Mouse (Mus musculus) cerebellum, adult (tissue): Measurements from ENCODE around the gene Abracl.

Experiments
- ATAC-seq: cut with Nextera tagmentation; 2 replicates; pipeline ENCODE4 v1.9.2; 2017; ENCODE audit warnings: mild to moderate bottlenecking, moderate library complexity, mixed read lengths; ENCODE audit not compliant: insufficient number of reproducible peaks, low FRiP score, low TSS enrichment

Gene Abracl

GRCm38 (mm10) chr10:18022741-18023347 is at the start of gene Abracl:
Gene Abracl (minus strand): TSS chr10:18023288.
- peak; percentile 89 for ATAC-seq

DNA sequence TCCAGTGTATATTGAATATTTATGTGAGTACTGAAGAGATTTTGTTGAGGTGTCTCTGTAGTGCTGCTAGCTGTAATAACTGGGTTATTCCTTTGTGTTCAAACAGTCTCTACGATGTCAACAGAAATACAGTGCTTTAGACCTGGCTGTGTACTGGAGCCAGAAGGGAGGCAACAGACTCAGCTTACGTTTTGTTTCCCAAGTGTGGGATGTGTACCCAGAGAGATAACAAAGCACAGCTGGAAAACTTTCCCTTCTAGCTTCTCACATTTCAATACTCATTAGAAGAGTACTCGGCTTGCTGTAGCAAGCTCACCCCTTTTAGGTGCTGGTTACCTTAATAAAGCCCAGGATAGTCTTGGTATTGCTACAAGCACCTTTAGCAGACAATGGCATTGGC is 49.8 kb upstream of the Abracl start:
- no peak for ATAC-seq

- ATAC-seq: no peak
Measured at GRCm38 (mm10) chr10:18070616-18071015, 47.5 kb upstream of the Abracl start.

DNA sequence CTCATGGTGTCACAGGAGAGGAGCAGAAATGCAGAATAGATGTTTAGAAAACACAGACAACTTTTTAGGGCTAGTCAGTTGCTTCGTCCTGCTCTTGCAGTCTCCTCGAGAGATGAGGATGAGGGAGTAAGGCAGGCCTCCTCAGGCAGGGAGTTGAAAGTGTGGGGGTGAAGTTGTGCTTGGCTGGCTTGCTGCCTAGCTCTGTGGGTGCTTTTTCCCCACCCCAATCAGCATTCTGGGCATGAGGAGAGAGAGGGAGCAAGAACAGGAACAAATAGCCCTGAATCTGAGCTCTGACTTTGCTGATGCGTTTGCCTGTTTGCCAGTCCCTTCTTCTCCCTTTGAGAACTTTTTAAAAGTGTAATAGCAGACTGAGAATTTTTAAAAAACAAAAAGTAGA is 47.1 kb upstream of the Abracl start:
- ATAC-seq: 0 out of 2 replicates have a peak, but pooled peaks have one; percentile 37

DNA sequence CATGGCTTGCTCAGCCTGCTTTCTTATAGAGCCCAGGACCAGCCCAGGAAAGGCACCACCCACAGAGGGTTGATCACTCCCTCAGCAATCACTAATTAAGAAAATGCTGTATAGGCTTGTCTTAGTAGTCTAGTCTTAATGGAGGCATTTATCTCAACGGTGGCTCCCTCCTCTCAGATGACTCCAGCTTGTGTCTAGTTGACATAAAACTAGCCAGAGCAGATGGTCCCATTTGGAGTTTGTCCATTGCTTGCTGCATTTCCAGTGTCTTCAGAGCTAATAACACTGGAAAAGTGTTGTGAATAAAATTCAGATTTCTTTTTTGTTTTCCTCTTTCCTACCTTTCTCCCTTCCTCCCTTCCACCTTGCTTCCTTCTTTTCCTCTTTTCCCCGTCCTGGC is 46.5 kb upstream of the Abracl start:
- ATAC-seq: peak; percentile 71

DNA sequence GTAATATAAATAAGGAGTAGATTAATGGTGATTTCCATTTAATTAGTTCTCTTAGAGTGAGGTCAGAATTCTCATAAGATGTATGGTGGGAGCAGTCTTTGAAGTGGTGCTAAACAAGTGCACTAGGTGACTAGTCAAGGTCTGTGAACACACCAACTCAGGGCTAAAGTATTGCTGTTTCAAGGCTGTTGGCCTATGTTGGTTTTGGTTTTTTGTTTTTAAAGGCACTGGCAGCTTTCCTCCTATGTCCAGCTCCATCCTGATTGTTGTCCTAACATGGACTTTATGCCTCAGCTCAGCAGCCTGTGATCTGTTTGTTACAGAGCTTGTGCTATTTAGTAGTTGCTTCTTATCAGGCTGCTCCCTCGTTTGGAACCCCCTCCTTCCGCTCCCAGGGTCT is 45.8 kb upstream of the Abracl start:
- no peak for ATAC-seq

DNA sequence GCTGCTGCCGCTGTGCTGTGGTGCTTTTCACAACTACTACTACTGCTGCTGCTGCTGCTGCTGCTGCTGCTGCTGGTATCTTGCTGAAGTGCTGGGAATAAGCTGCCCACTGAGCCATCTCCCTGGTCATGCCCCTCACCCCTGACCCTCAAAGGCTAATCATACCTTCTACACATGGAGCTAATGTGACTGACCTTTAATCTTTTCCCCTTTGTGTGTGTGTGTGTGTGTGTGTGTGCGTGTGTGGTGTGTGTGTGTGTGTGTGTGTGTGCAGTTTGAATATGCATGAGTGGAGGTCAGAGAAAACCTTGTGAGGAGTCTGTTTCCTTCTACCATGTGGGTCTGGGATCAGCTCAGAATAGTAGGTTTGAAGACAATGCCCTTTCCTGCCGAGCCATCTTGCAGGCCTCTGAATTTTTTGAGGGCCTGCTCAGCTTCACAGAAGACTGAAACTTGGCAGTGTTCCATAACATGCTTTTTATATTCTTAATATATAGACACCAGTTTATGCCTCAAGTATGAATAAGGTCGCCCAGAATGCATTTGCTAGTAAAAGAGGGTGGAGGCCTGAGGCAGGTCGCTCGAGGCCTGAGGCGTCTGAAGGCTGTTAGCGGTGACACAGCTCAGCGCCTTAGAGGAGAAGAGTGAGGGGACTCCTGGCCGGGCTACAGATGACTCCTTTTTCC is 44.8 kb upstream of the Abracl start:
- ATAC-seq: no peak

DNA sequence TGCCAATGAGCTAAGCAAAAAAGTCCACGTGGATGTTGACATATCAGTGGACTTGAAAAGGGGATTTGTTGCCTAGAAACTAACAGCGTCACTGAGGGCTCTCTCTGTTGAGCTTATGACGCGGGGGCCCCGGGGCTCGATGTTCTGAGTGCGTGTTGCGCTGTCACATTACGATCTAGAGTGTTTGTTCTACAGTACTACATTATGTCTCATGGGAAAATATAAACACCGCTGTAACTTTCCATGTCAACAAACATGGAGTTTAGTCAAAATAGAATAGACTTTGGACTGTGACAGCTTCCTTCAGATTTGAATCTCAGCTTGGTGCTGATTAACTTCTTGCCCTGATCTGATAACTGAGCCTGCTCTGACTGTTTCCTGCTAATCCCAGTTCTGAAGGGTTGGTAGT is 42.9 kb upstream of the Abracl start:
- ATAC-seq: no peak

GRCm38 (mm10) chr10:18064606-18065228 is 41.6 kb upstream of the Abracl start:
- no peak for ATAC-seq

GRCm38 (mm10) chr10:18061533-18061932 is 38.4 kb upstream of the Abracl start:
- no peak for ATAC-seq

- ATAC-seq: no peak
Measured at GRCm38 (mm10) chr10:18060778-18061177, 37.7 kb upstream of the Abracl start.

DNA sequence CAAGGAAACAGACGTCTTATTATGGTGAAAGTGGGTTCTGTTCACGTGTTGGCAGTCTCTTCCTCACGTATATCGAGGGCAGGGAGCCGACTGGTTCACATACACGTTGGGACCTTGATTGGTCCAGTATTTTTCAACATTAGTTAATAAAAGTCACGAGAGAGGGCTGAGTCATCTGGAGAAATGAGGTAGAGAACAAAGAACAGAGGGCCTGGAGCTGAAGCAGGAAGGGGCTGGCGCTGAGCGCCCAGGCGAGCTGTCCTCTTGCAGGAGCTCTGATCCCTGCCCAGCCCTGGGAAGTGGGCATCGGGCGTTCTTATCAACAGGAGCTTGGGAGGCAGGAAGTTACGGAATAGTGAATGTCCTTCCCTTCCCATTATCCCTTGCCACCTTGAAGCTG is 36.7 kb upstream of the Abracl start:
- ATAC-seq: no peak

GRCm38 (mm10) chr10:18058681-18059338 is 35.7 kb upstream of the Abracl start:
- ATAC-seq: no peak

- ATAC-seq: no peak
Measured at GRCm38 (mm10) chr10:18056391-18056745, 33.3 kb upstream of the Abracl start.

DNA sequence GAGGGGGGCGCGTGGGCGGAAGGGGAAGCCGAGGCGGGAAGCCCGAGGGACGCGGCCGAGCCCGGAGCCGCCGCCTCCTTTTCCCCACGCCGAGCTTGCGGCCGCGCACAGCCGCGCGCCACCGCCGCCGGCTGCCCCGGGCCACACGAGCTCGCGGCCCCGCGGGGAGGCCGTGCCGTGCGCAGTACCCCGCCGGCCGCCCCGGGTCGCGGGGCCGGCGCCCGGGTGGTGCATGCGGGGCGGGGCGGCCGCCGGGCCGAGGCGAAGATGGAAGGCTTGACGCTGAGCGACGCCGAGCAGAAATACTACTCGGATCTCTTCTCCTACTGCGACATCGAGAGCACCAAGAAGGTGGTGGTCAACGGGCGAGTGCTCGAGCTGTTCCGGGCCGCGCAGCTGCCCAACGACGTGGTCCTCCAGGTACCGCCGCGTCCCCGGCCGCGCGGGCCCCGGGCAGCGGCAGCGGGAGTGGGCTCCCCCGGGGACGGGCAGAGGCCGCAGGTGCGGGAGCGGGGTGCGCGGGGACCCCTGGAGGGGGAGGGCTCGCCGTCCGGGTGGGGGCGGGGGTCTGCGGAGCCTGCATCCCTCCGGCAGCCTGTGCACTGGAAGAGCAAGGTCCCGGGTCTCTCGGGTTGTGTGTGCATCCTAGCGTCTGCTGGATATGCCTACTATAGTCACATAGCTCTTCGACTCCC is 32.8 kb upstream of the Abracl start, which contains the start of gene Reps1:
TSS of gene Reps1 (plus strand) at position 166 of the 695 bp plus-strand sequence.
- peak; percentile 61 for ATAC-seq

DNA sequence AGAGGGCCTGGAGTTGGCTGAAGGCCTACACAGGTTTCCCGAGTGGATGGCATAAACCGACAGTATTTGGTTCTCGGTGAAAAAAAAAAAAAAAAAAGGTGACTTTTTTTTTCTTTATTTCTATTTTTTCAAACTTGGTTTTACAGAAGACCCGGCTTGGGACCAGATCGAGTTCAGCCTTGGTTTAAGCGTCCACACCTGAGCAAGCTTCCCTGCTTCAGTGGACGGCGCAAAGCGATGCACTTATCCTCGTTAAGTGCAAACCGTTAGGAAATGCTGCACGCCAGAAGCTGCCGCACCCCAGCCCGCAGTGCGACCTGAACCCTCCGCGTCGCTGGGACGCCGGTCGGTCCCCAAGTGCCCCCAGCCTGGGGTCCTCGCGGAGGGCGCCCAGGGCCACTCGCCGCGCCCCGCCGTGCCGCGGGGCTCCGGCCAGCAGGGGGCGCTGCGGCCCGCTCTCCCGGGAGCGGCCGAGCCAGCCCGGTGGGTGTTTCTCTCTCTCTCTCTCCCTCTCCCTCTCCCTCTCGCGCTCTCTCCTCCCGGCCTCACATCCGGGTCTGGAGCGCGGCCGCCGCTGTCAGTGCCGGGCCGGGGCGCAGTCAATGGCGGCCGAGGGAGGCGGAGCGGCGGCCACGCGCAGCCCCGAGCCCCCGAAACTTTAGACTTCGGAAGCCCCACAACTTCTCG is 32.1 kb upstream of the Abracl start:
- ATAC-seq: peak; percentile 98

GRCm38 (mm10) chr10:18047380-18048146 is 24.5 kb upstream of the Abracl start:
- no peak for ATAC-seq

GRCm38 (mm10) chr10:18046380-18046779 is 23.3 kb upstream of the Abracl start:
- ATAC-seq: no peak

DNA sequence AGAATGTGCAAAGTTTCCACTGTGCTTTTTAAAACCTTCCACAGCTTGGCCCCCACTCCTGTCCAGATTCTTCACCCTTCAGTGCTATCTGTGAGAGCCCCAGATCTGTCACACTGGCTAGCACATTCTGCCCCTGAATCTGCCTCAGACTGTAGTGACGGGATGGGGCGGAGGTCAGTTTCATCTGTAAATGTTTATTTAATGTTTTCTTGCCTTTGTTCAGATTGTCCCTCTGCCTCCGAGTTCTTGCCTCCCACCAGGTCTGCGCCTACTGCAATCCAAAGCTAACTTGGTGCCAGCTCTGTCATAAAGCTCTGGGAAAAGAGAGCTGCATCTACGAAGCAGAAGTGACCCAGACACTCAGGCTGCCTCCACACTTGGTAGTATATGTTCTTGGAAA is 13.8 kb upstream of the Abracl start:
- no peak for ATAC-seq
